Mouse (Mus musculus) MEL (cell line): ENCODE results near the gene Il4i1. TPM values are rescaled to one million over a fixed set of nuclear protein-coding genes. Genes with fewer than 3 reads are reported as not detected.

Experiments used
- DNase-seq: peaks from one replicate; pipeline ENCODE4 v3.0.0; 2011; ENCODE audit warnings: low read depth, low spot score
- H3K27ac ChIP-seq: 2 replicates; pipeline ENCODE4 v1.5.1; 2012; ENCODE audit warnings: low read depth, mild to moderate bottlenecking, control low read depth, low read length, moderate library complexity; ENCODE audit not compliant: control insufficient read depth
- H3K27me3 ChIP-seq, 2 experiments: fragments of 150-350 bp in 1 of 2; sonication (generic) in 1 of 2; 2 replicates each; pipeline ENCODE4 v1.6.1; 2012; ENCODE audit warnings: low read length in 2 of 2, mild to moderate bottlenecking in 2 of 2, improper control_type of control experiment in 1 of 2, moderate library complexity in 1 of 2; ENCODE audit not compliant: insufficient read depth in 2 of 2, control insufficient read depth in 1 of 2
- H3K36me3 ChIP-seq, 2 experiments: 2 replicates each; pipeline ENCODE4 v1.6.1; 2012 to 2014; ENCODE audit warnings: low read length in 2 of 2, improper control_type of control experiment in 1 of 2, inconsistent platforms in 1 of 2, mild to moderate bottlenecking in 1 of 2; ENCODE audit not compliant: insufficient read depth in 2 of 2, control insufficient read depth in 1 of 2
- H3K4me1 ChIP-seq, 2 experiments: fragments of 150-350 bp in 1 of 2; sonication (generic) in 1 of 2; 2 replicates each; pipeline ENCODE4 v1.6.1; 2012; ENCODE audit warnings: low read length in 2 of 2, improper control_type of control experiment in 1 of 2, mild to moderate bottlenecking in 1 of 2; ENCODE audit not compliant: insufficient read depth in 2 of 2, control insufficient read depth in 1 of 2
- H3K4me3 ChIP-seq, 2 experiments: fragments of 150-350 bp in 1 of 2; sonication (generic) in 1 of 2; 2 replicates each; pipeline ENCODE4 v1.5.1; 2012; ENCODE audit warnings: low read depth in 2 of 2, low read length in 2 of 2, mild to moderate bottlenecking in 2 of 2, moderate library complexity in 2 of 2, control low read depth in 1 of 2, improper control_type of control experiment in 1 of 2; ENCODE audit not compliant: control insufficient read depth in 1 of 2, insufficient read depth in 1 of 2
- H3K79me2 ChIP-seq: 2 replicates; pipeline ENCODE4 v1.6.1; 2012; ENCODE audit warnings: mild to moderate bottlenecking, low read length, moderate library complexity; ENCODE audit not compliant: control insufficient read depth, poor library complexity, insufficient read depth
- H3K9ac ChIP-seq: 2 replicates; pipeline ENCODE4 v1.6.1; 2012; ENCODE audit warnings: low read depth, mild to moderate bottlenecking, control low read depth, low read length, moderate library complexity; ENCODE audit not compliant: control insufficient read depth, poor library complexity, severe bottlenecking
- H3K9me3 ChIP-seq: fragments of 150-350 bp; sonication (generic); replicated peaks from 2 replicates; pipeline ENCODE4 v1.6.1; 2012; ENCODE audit warnings: mild to moderate bottlenecking, low read length, improper control_type of control experiment, moderate library complexity; ENCODE audit not compliant: insufficient read depth
- CHD2 ChIP-seq: IDR thresholded peaks from 2 replicates; pipeline ENCODE4 v1.6.1; 2011; ENCODE audit warnings: low read length, improper control_type of control experiment
- CTCF ChIP-seq, 3 experiments: IDR thresholded peaks in 2 of 3; conservative IDR thresholded peaks in 1 of 3; 2 replicates each; pipeline ENCODE4 v1.5.1; 2011 to 2012; ENCODE audit warnings: low read length in 3 of 3, low read depth in 2 of 3, mild to moderate bottlenecking in 2 of 3, improper control_type of control experiment in 1 of 3, inconsistent platforms in 1 of 3, mixed read lengths in 1 of 3, moderate library complexity in 1 of 3; ENCODE audit not compliant: control insufficient read depth in 1 of 3, insufficient read depth in 1 of 3, poor library complexity in 1 of 3, severe bottlenecking in 1 of 3
- ELF1 ChIP-seq: IDR thresholded peaks from 2 replicates; pipeline ENCODE4 v1.6.1; 2014; ENCODE audit warnings: low read depth, mild to moderate bottlenecking, inconsistent platforms, low read length, improper control_type of control experiment, moderate library complexity
- ETS1 ChIP-seq: IDR thresholded peaks from 2 replicates; pipeline ENCODE4 v1.6.1; 2012; ENCODE audit warnings: low read depth, mild to moderate bottlenecking, inconsistent platforms, low read length, improper control_type of control experiment, moderate library complexity
- GABPA ChIP-seq: IDR thresholded peaks from 2 replicates; pipeline ENCODE4 v1.6.1; 2012; ENCODE audit warnings: low read depth, mild to moderate bottlenecking, inconsistent platforms, low read length, improper control_type of control experiment, moderate library complexity
- MYB ChIP-seq: IDR thresholded peaks from 2 replicates; pipeline ENCODE4 v1.6.1; 2011; ENCODE audit warnings: mild to moderate bottlenecking, low read depth, low read length, improper control_type of control experiment
- RAD21 ChIP-seq: IDR thresholded peaks from 2 replicates; pipeline ENCODE4 v1.6.1; 2011; ENCODE audit warnings: mild to moderate bottlenecking, low read depth, low read length, improper control_type of control experiment
- SIN3A ChIP-seq: IDR thresholded peaks from 2 replicates; pipeline ENCODE4 v1.6.1; 2012; ENCODE audit warnings: low read length, improper control_type of control experiment, inconsistent platforms
- SMC3 ChIP-seq: IDR thresholded peaks from 2 replicates; pipeline ENCODE4 v1.6.1; 2011; ENCODE audit warnings: low read depth, low read length, improper control_type of control experiment
- TCF12 ChIP-seq: IDR thresholded peaks from 2 replicates; pipeline ENCODE4 v1.6.1; 2014; ENCODE audit warnings: low read depth, mild to moderate bottlenecking, inconsistent platforms, low read length, improper control_type of control experiment, moderate library complexity
- UBTF ChIP-seq: IDR thresholded peaks from 2 replicates; pipeline ENCODE4 v1.6.1; 2012; ENCODE audit warnings: low read depth, mild to moderate bottlenecking, inconsistent platforms, low read length, improper control_type of control experiment, moderate library complexity, borderline replicate concordance; ENCODE audit not compliant: insufficient read depth
- USF2 ChIP-seq, 2 experiments: IDR thresholded peaks; 2 replicates each; pipeline ENCODE4 v1.6.1; 2011 to 2012; ENCODE audit warnings: improper control_type of control experiment in 2 of 2, low read length in 2 of 2, borderline replicate concordance in 1 of 2, inconsistent platforms in 1 of 2, low read depth in 1 of 2, mild to moderate bottlenecking in 1 of 2; ENCODE audit not compliant: insufficient read depth in 1 of 2
- ZKSCAN1 ChIP-seq: IDR thresholded peaks from 2 replicates; pipeline ENCODE4 v1.6.1; 2012; ENCODE audit warnings: low read depth, mild to moderate bottlenecking, inconsistent platforms, low read length, improper control_type of control experiment, moderate library complexity
- ZMIZ1 ChIP-seq: IDR thresholded peaks from 2 replicates; pipeline ENCODE4 v1.6.1; 2012; ENCODE audit warnings: low read depth, mild to moderate bottlenecking, inconsistent platforms, low read length, improper control_type of control experiment, moderate library complexity
- polyA plus RNA-seq, 2 experiments: library from polyadenylated mRNA; stranded (reverse) in 1 of 2; unstranded in 1 of 2; fragments of >175 nt in 1 of 2; fragments of >200 nt in 1 of 2; gene quantifications; 2 replicates each; pipeline versions ENCODE4 v1.2.1 to v1.2.4; 2012; ENCODE audit warnings: low replicate concordance in 2 of 2, low read depth in 1 of 2; ENCODE audit not compliant: insufficient read length in 2 of 2, insufficient read depth in 1 of 2, missing spikeins in 1 of 2
- total RNA-seq: library from RNA; depleted of rRNA; stranded (reverse); fragments of 300-350 nt; gene quantifications from 2 replicates; pipeline ENCODE4 v1.2.3, GENCODE M21; 2012

Il4i1 gene
- total and polyA plus RNA-seq, 3 experiments = 0.54 to 0.73 TPM; not detected in 1

DNA sequence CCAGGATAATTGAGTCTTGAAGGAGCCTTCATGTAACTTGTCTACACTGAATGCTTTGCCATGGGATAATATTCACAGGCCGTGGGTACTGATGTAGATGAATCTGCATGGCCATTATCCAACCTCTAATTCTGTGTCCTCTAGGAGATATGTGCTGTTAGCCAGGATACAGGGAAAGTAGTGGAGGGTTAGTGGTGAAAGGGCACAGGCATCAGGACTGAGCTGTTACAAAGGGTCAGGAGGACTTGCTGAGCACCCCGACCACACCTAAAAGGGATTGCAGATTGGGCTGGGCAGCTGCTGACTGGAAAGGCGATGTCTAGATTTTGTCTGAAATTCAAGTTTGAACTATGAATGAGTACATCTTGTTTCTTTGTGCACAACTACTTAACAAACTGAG, 4.3 kb downstream of the Il4i1 start:
- Histone ChIP-seq H3K9ac (peak overlapping the region; percentile 97), H3K9me3 (no peaks in the 10 kb centered on the region)
- TF ChIP-seq TCF12 (no peak), UBTF (no peak), CHD2 (no peak), ETS1 (no peak), MYB (no peak), GABPA (no peak)
- TF ChIP-seq, all 39 proteins: peak for 0
- H3K27me3 ChIP-seq = no peaks in the 10 kb centered on the region
- H3K36me3 ChIP-seq = peaks cover 19 to 57% of the 10 kb centered on the region in 2 experiments
- H3K27ac ChIP-seq = no peak overlapping the region
- no peak overlapping the region for H3K4me3 ChIP-seq
- H3K4me1 ChIP-seq = peaks cover 39 to 51% of the 10 kb centered on the region in 2 experiments
- H3K79me2 ChIP-seq = peaks cover 92% of the 10 kb centered on the region
- no peak for DNase-seq

DNA sequence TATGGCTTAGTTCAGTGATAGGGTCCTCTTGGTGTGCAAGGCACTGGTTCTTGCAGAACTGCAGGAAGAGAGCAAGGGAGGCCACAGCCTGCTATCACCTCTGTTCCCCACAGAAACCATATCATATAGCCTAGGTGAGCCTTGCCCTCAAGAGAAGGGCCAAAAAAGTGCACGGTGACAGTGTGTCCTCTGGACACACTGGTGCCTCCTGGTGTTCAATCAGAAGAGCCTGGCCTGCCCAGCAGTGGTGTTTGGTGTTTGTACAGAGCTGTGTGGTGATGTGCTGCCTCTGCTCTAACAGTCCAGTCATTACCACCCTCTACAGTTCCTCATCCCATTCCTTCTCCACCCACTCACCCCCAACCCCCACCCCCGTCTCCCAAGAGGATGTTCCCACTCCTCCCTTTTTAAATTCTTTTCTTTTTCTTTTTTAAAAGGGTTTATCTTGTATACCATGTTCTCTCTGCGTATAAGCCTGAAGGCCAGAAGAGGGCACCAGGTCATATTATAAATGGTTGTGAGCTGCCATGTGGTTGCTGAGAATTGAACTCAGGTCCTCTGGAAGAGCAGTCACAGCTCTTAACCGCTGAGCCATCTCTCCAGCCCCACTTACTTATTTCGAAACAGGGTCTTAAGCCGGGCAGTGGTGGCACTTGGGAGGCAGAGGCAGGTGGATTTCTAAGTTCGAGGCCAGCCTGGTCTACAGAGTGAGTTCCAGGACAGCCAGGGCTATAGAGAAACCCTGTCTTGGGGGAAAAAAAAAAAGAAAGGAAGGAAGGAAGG, 5.7 kb downstream of the Il4i1 start:
- no peak overlapping the region for H3K27ac ChIP-seq
- peaks cover 39 to 51% of the 10 kb centered on the region in 2 experiments for H3K4me1 ChIP-seq
- peaks cover 30 to 57% of the 10 kb centered on the region in 2 experiments for H3K36me3 ChIP-seq
- peaks cover 98% of the 10 kb centered on the region for H3K79me2 ChIP-seq
- no peak overlapping the region; the same call in 1 of the 2 replicates for H3K9ac ChIP-seq
- H3K9me3 ChIP-seq = no peaks in the 10 kb centered on the region
- TF ChIP-seq ETS1 (0 out of 2 replicates have a peak, but pooled peaks have one; percentile 2), ZMIZ1 (no peak), CTCF (IDR thresholded peaks at IDR 0.05 in 2 of 3, conservative IDR thresholded peaks at IDR 0.05 in 1 of 3; ENCODE audit: control insufficient read depth in 1 of 3, insufficient read depth in 1 of 3, low read depth in 2 of 3, low read length in 3 of 3, poor library complexity in 1 of 3, severe bottlenecking in 1 of 3) (peak in 1 of 3 experiments; percentile 35; a peak in 2 of 6 replicates), RAD21 (no peak)
- DNase-seq = peak; percentile 39
- no peaks in the 10 kb centered on the region for H3K27me3 ChIP-seq
- no peak overlapping the region for H3K4me3 ChIP-seq

DNA sequence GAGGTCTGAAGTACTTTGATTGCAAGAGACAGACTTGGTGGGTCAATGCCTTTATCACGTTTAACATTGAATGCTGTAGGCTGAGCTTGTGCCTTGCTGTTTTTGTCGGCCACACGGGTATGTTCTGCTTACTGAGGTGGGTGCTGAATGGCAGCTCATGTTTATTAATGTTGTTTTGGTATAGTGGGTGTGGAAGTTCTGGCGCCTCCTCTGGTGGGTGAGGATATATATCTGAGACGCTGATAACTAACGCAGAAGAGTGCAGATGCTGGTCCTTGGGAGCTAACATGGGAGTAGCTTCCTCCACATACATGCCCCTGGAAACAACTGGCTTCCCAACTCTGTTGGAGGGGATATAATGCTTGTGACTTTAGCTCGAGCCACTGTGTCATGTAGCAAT, 7.2 kb downstream of the Il4i1 start:
- H3K4me3 ChIP-seq = no peak overlapping the region
- no peaks in the 10 kb centered on the region for H3K27me3 ChIP-seq
- no peak for TF ChIP-seq SMC3
- no peak for TF ChIP-seq ZKSCAN1
- no peak for TF ChIP-seq CHD2
- no peak for TF ChIP-seq SIN3A
- no peak for TF ChIP-seq ELF1
- no peak for TF ChIP-seq USF2 (IDR thresholded peaks at IDR 0.05; ENCODE audit: borderline replicate concordance in 1 of 2, insufficient read depth in 1 of 2, low read depth in 1 of 2, low read length in 2 of 2)
- H3K4me1 ChIP-seq = peaks cover 36 to 44% of the 10 kb centered on the region in 2 experiments
- H3K9me3 ChIP-seq = no peaks in the 10 kb centered on the region
- H3K27ac ChIP-seq = no peak overlapping the region
- peaks cover 34 to 51% of the 10 kb centered on the region in 2 experiments for H3K36me3 ChIP-seq
- H3K9ac ChIP-seq = no peak overlapping the region
- H3K79me2 ChIP-seq = peaks cover 98% of the 10 kb centered on the region
- DNase-seq = no peak
